Mouse (Mus musculus): ENCODE results near the gene Olfr1049. TPM values are rescaled to one million over a fixed set of nuclear protein-coding genes. Genes with fewer than 3 reads are reported as not detected.
"Not testable (repeated sequence)": the region's sequence is repeated elsewhere in the genome, so short reads cannot be mapped to it uniquely, and the experiment has no call there.

Gene Olfr1049
- total RNA-seq (2014; rRNA removed), result not detected in 2 replicates
- polyA plus RNA-seq (2015; fragmentation: Nextera tagmentation; extraction: Ambion mirVana), result not detected in 2 replicates

DNA sequence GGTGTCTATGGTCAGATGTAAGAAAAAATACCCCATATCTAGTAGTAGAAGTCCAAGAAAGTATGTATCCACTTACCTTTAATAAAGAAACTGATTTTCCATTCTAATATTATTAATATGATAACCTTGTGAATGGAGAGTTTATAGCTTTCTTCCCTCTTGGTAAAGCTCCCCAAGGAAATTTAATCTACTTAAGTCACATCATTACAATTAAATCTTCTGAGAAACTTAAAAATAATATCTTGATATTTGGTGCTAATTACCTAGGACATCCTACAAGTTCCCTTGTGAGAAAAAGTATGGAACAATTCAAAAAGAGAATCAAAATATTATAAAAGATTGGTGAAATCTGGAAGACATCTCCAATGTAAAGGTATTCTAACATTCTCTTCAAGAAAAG is at the start of gene Olfr1049:
Gene Olfr1049 (minus strand): TSS at position 101 of the 400 bp plus-strand sequence.
- ATAC-seq; H3K9me3 ChIP-seq (ENCODE audit: low read length); H3K27ac ChIP-seq (ENCODE audit: low read depth, low read length); H3K4me3 ChIP-seq (ENCODE audit: low read depth, low read length); H3K9ac ChIP-seq; H3K4me2 ChIP-seq (ENCODE audit: low read depth); H3K4me1 ChIP-seq (ENCODE audit: insufficient read depth); H3K36me3 ChIP-seq (ENCODE audit: insufficient read depth); DNase-seq; H3K27me3 ChIP-seq (ENCODE audit: insufficient read depth, low read length): not testable (repeated sequence)

DNA sequence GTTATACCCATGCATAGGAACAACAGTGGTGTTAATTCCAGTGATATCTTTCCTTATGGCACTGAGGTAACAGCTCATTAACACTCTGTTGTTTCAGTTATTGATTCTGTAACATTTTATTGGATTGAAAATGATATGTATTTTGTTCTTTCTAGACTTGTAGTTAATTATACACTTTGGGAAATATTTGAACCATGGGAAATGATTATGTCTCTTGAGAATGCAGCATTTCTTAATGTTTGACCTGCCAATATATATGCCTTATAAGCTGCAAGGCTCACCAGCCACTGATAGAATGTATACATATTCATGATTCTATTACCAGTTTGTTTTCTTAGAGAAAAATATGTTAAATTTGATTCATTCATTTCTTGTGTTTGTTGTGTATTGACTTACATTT is 34.0 kb upstream of the Olfr1049 start, which contains the start of gene Olfr1052:
Gene Olfr1052 (plus strand): TSS at position 301 of the 400 bp plus-strand sequence.
- Histone ChIP-seq H3K4me2 (ENCODE audit: low read depth) (no peak within 1 kb of the TSS), H3K9me3 (ENCODE audit: low read length) (no peaks in the 10 kb centered on the region), H3K4me1 (ENCODE audit: insufficient read depth) (no peaks in the 10 kb centered on the region), H3K27me3 (ENCODE audit: insufficient read depth, low read length) (no peaks in the 10 kb centered on the region), H3K27ac (ENCODE audit: low read depth, low read length) (no peak within 1 kb of the TSS), H3K4me3 (ENCODE audit: low read depth, low read length) (no peak within 1 kb of the TSS), H3K36me3 (ENCODE audit: insufficient read depth) (no peaks in the 10 kb centered on the region), H3K9ac (no peak within 1 kb of the TSS)
- ATAC-seq, result no peak
- no peak for DNase-seq
- TF ChIP-seq CTCF (IDR thresholded peaks at IDR 0.05; ENCODE audit: low read depth), result no peak

DNA sequence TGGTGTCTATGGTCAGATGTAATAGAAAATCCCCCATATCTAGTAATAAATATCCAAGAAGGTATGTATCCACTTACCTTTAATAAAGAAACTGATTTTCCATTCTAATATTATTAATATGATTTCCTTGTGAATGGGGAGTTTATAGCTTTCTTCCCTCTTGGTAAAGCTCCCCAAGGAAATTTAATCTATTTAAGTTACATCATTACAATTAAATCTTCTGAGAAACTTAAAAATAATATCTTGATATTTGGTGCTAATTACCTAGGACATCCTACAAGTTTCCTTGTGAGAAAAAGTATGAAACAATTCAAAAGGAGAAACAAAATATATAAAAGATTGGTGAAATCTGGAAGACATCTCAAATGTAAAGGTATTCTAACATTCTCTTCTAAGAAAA is 20.9 kb upstream of the Olfr1049 start, which contains the start of gene Olfr1051:
Gene Olfr1051 (minus strand): TSS at position 101 of the 400 bp plus-strand sequence.
- not testable (repeated sequence) for H3K27me3 ChIP-seq (ENCODE audit: insufficient read depth, low read length); H3K27ac ChIP-seq (ENCODE audit: low read depth, low read length); H3K9me3 ChIP-seq (ENCODE audit: low read length); H3K36me3 ChIP-seq (ENCODE audit: insufficient read depth); H3K4me2 ChIP-seq (ENCODE audit: low read depth); ATAC-seq; H3K9ac ChIP-seq; H3K4me3 ChIP-seq (ENCODE audit: low read depth, low read length); H3K4me1 ChIP-seq (ENCODE audit: insufficient read depth); DNase-seq

DNA sequence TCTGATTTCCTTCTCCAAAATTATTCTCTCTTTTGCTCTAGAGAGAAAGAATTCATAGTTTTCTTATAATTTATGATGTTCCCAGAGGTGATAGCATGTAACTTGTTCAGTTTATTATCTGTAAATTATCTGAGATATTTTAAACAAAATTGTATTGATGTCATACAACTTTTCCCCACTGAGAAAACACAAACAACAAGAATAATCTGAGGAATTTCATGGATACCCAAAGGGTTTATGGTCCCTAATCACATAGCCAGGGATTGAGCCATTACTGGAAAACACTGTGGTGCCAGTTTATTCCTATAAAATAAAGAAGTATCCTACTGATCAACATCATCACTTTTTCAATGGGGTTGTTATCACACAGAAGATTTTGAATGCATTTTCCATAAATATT is 17.9 kb downstream of the Olfr1049 start, which contains the start of gene Olfr1048:
Gene Olfr1048 (minus strand): TSS at position 101 of the 400 bp plus-strand sequence.
- no peak within 1 kb of the TSS for H3K4me3 ChIP-seq (ENCODE audit: low read depth, low read length)
- H3K4me1 ChIP-seq (ENCODE audit: insufficient read depth), result no peaks in the 10 kb centered on the region
- DNase-seq (no peak), ATAC-seq (no peak)
- no peak for TF ChIP-seq CTCF (IDR thresholded peaks at IDR 0.05; ENCODE audit: low read depth)
- no peaks in the 10 kb centered on the region for H3K36me3 ChIP-seq (ENCODE audit: insufficient read depth)
- no peak within 1 kb of the TSS for H3K4me2 ChIP-seq (ENCODE audit: low read depth)
- no peak within 1 kb of the TSS for H3K27ac ChIP-seq (ENCODE audit: low read depth, low read length)
- no peaks in the 10 kb centered on the region for H3K27me3 ChIP-seq (ENCODE audit: insufficient read depth, low read length)
- no peak within 1 kb of the TSS for H3K9ac ChIP-seq
- no peaks in the 10 kb centered on the region for H3K9me3 ChIP-seq (ENCODE audit: low read length)

DNA sequence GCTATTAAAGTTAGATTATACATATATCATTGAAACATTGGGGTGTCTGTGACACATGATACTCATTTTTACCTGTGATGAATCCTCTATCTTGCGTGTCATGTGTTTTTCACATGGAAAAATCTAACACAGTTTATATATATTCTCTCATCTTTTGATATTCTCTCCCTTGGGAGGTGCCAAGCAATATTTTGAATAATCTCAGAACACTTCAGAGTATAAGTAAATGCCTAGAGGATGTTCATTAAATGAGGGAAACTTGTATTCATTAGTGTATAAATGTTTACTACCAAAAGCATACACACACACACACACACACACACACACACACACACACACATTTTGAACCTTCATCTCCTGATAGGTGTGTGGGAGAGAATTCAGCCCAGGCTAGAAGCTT is 26.8 kb downstream of the Olfr1049 start, which contains the start of gene Olfr1047:
Gene Olfr1047 (minus strand): TSS at position 101 of the 400 bp plus-strand sequence.
- Histone ChIP-seq H3K4me3 (ENCODE audit: low read depth, low read length) (no peak within 1 kb of the TSS), H3K36me3 (ENCODE audit: insufficient read depth) (no peaks in the 10 kb centered on the region), H3K4me1 (ENCODE audit: insufficient read depth) (no peaks in the 10 kb centered on the region), H3K4me2 (ENCODE audit: low read depth) (no peak within 1 kb of the TSS), H3K9me3 (ENCODE audit: low read length) (no peaks in the 10 kb centered on the region), H3K27ac (ENCODE audit: low read depth, low read length) (no peak within 1 kb of the TSS), H3K27me3 (ENCODE audit: insufficient read depth, low read length) (no peaks in the 10 kb centered on the region), H3K9ac (no peak within 1 kb of the TSS)
- no peak for TF ChIP-seq CTCF (IDR thresholded peaks at IDR 0.05; ENCODE audit: low read depth)
- WGBS, result 93% methylated on average over 1 of the region's 1 CpGs
- DNase-seq (no peak), ATAC-seq (no peak)

DNA sequence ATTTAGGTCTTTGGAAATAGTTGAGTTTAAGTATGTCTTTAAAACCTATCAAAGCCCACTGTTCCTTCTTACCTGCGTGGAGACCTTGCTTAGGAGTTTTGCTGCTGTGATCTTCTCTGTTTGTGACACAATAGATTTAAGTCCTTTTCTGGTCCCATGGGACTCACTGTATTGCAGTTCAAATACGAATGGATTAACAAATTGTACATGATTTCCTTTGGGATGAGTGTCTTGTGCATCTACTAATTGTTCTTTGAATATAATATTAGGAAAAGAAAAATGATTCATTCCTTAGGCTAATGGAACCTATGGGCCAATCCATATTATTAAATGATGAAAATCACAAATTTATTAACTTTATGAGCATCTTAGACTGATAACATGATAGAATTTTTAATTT is 38.9 kb downstream of the Olfr1049 start, which contains the start of gene Olfr1046:
Gene Olfr1046 (minus strand): TSS at position 101 of the 400 bp plus-strand sequence.
- 73% methylated on average over 2 of the region's 2 CpGs for WGBS
- H3K4me1 ChIP-seq (ENCODE audit: insufficient read depth), result no peaks in the 10 kb centered on the region
- ATAC-seq, result no peak

More for the DNA sequence above, 38.9 kb downstream of the Olfr1049 start, which contains the start of gene Olfr1046:
- H3K4me2 ChIP-seq (ENCODE audit: low read depth), result no peak within 1 kb of the TSS
- H3K27me3 ChIP-seq (ENCODE audit: insufficient read depth, low read length), result no peaks in the 10 kb centered on the region
- no peak for TF ChIP-seq CTCF (IDR thresholded peaks at IDR 0.05; ENCODE audit: low read depth)
- H3K36me3 ChIP-seq (ENCODE audit: insufficient read depth), result no peaks in the 10 kb centered on the region
- DNase-seq, result no peak
- H3K9ac ChIP-seq, result no peak within 1 kb of the TSS
- H3K4me3 ChIP-seq (ENCODE audit: low read depth, low read length), result no peak within 1 kb of the TSS
- H3K27ac ChIP-seq (ENCODE audit: low read depth, low read length), result no peak within 1 kb of the TSS
- H3K9me3 ChIP-seq (ENCODE audit: low read length), result no peaks in the 10 kb centered on the region

Other genes with a start within 250 kb of the Olfr1049 start
- gene Olfr1033, start 237.7 kb downstream of the Olfr1049 start, total RNA-seq (2014; rRNA removed), result 0.05 and 0.08 TPM in 2 replicates
- gene Olfr1033, start 237.7 kb downstream of the Olfr1049 start, polyA plus RNA-seq (2015; fragmentation: Nextera tagmentation; extraction: Ambion mirVana), result 1.1 and 1.2 TPM in 2 replicates
- gene Olfr1034, start 212.5 kb downstream of the Olfr1049 start, total RNA-seq (2014; rRNA removed), result not detected in 2 replicates
- gene Olfr1034, start 212.5 kb downstream of the Olfr1049 start, polyA plus RNA-seq (2015; fragmentation: Nextera tagmentation; extraction: Ambion mirVana), result not detected in 2 replicates
- gene Olfr1036, start 184.3 kb downstream of the Olfr1049 start, total RNA-seq (2014; rRNA removed), result not detected in 2 replicates
- gene Olfr1036, start 184.3 kb downstream of the Olfr1049 start, polyA plus RNA-seq (2015; fragmentation: Nextera tagmentation; extraction: Ambion mirVana), result not detected in 2 replicates
- gene Olfr1037, start 170.9 kb downstream of the Olfr1049 start, total RNA-seq (2014; rRNA removed), result not detected in 2 replicates
- gene Olfr1037, start 170.9 kb downstream of the Olfr1049 start, polyA plus RNA-seq (2015; fragmentation: Nextera tagmentation; extraction: Ambion mirVana), result not detected in 2 replicates
- not detected in 2 replicates for gene Olfr1039, start 122.4 kb downstream of the Olfr1049 start, total RNA-seq (2014; rRNA removed)
- gene Olfr1039, start 122.4 kb downstream of the Olfr1049 start, polyA plus RNA-seq (2015; fragmentation: Nextera tagmentation; extraction: Ambion mirVana), result not detected in 2 replicates
- gene Olfr1040, start 111.6 kb downstream of the Olfr1049 start, total RNA-seq (2014; rRNA removed), result not detected in 2 replicates
- not detected in 2 replicates for gene Olfr1040, start 111.6 kb downstream of the Olfr1049 start, polyA plus RNA-seq (2015; fragmentation: Nextera tagmentation; extraction: Ambion mirVana)
- gene Olfr1042, start 96.5 kb downstream of the Olfr1049 start, total RNA-seq (2014; rRNA removed), result not detected in 2 replicates
- not detected in 2 replicates for gene Olfr1042, start 96.5 kb downstream of the Olfr1049 start, polyA plus RNA-seq (2015; fragmentation: Nextera tagmentation; extraction: Ambion mirVana)
- gene Olfr1043, start 90.8 kb downstream of the Olfr1049 start, total RNA-seq (2014; rRNA removed), result not detected in 2 replicates
- not detected in 2 replicates for gene Olfr1043, start 90.8 kb downstream of the Olfr1049 start, polyA plus RNA-seq (2015; fragmentation: Nextera tagmentation; extraction: Ambion mirVana)
- gene Olfr1044, start 80.5 kb downstream of the Olfr1049 start, total RNA-seq (2014; rRNA removed), result not detected in 2 replicates
- gene Olfr1044, start 80.5 kb downstream of the Olfr1049 start, polyA plus RNA-seq (2015; fragmentation: Nextera tagmentation; extraction: Ambion mirVana), result not detected in 2 replicates
- not detected in 2 replicates for gene Olfr52, start 72.6 kb downstream of the Olfr1049 start, total RNA-seq (2014; rRNA removed)
- gene Olfr52, start 72.6 kb downstream of the Olfr1049 start, polyA plus RNA-seq (2015; fragmentation: Nextera tagmentation; extraction: Ambion mirVana), result not detected in 2 replicates
- gene Olfr1045, start 55.3 kb downstream of the Olfr1049 start, total RNA-seq (2014; rRNA removed), result not detected in 2 replicates
- not detected in 2 replicates for gene Olfr1045, start 55.3 kb downstream of the Olfr1049 start, polyA plus RNA-seq (2015; fragmentation: Nextera tagmentation; extraction: Ambion mirVana)
- not detected in 2 replicates for gene Olfr1046, start 39.0 kb downstream of the Olfr1049 start, total RNA-seq (2014; rRNA removed)
- not detected in 2 replicates for gene Olfr1046, start 39.0 kb downstream of the Olfr1049 start, polyA plus RNA-seq (2015; fragmentation: Nextera tagmentation; extraction: Ambion mirVana)
- not detected in 2 replicates for gene Olfr1047, start 26.9 kb downstream of the Olfr1049 start, total RNA-seq (2014; rRNA removed)
- not detected in 2 replicates for gene Olfr1047, start 26.9 kb downstream of the Olfr1049 start, polyA plus RNA-seq (2015; fragmentation: Nextera tagmentation; extraction: Ambion mirVana)
- gene Olfr1048, start 18.0 kb downstream of the Olfr1049 start, total RNA-seq (2014; rRNA removed), result not detected in 2 replicates
- not detected in 2 replicates for gene Olfr1048, start 18.0 kb downstream of the Olfr1049 start, polyA plus RNA-seq (2015; fragmentation: Nextera tagmentation; extraction: Ambion mirVana)
- gene Olfr1051, start 20.8 kb upstream of the Olfr1049 start, total RNA-seq (2014; rRNA removed), result not detected in 2 replicates
- gene Olfr1051, start 20.8 kb upstream of the Olfr1049 start, polyA plus RNA-seq (2015; fragmentation: Nextera tagmentation; extraction: Ambion mirVana), result not detected in 2 replicates
- gene Olfr1052, start 34.1 kb upstream of the Olfr1049 start, total RNA-seq (2014; rRNA removed), result not detected in 2 replicates
- gene Olfr1052, start 34.1 kb upstream of the Olfr1049 start, polyA plus RNA-seq (2015; fragmentation: Nextera tagmentation; extraction: Ambion mirVana), result not detected in 2 replicates
- not detected in 2 replicates for gene Olfr1053, start 57.0 kb upstream of the Olfr1049 start, total RNA-seq (2014; rRNA removed)
- not detected in 2 replicates for gene Olfr1053, start 57.0 kb upstream of the Olfr1049 start, polyA plus RNA-seq (2015; fragmentation: Nextera tagmentation; extraction: Ambion mirVana)
- not detected in 2 replicates for gene Olfr1054, start 77.1 kb upstream of the Olfr1049 start, total RNA-seq (2014; rRNA removed)
- not detected in 2 replicates for gene Olfr1054, start 77.1 kb upstream of the Olfr1049 start, polyA plus RNA-seq (2015; fragmentation: Nextera tagmentation; extraction: Ambion mirVana)
- gene Olfr1055, start 92.0 kb upstream of the Olfr1049 start, total RNA-seq (2014; rRNA removed), result not detected in 2 replicates
- not detected in 2 replicates for gene Olfr1055, start 92.0 kb upstream of the Olfr1049 start, polyA plus RNA-seq (2015; fragmentation: Nextera tagmentation; extraction: Ambion mirVana)
- not detected in 2 replicates for gene Olfr1056, start 104.1 kb upstream of the Olfr1049 start, total RNA-seq (2014; rRNA removed)
- not detected in 2 replicates for gene Olfr1056, start 104.1 kb upstream of the Olfr1049 start, polyA plus RNA-seq (2015; fragmentation: Nextera tagmentation; extraction: Ambion mirVana)
- gene Olfr1057, start 120.1 kb upstream of the Olfr1049 start, total RNA-seq (2014; rRNA removed), result not detected in 2 replicates
- gene Olfr1057, start 120.1 kb upstream of the Olfr1049 start, polyA plus RNA-seq (2015; fragmentation: Nextera tagmentation; extraction: Ambion mirVana), result not detected in 2 replicates
- not detected in 2 replicates for gene Olfr1058, start 130.2 kb upstream of the Olfr1049 start, total RNA-seq (2014; rRNA removed)
- not detected in 2 replicates for gene Olfr1058, start 130.2 kb upstream of the Olfr1049 start, polyA plus RNA-seq (2015; fragmentation: Nextera tagmentation; extraction: Ambion mirVana)
- gene Olfr1061, start 155.7 kb upstream of the Olfr1049 start, total RNA-seq (2014; rRNA removed), result not detected in 2 replicates
- gene Olfr1061, start 155.7 kb upstream of the Olfr1049 start, polyA plus RNA-seq (2015; fragmentation: Nextera tagmentation; extraction: Ambion mirVana), result not detected in 2 replicates
- not detected in 2 replicates for gene Olfr1062, start 168.4 kb upstream of the Olfr1049 start, total RNA-seq (2014; rRNA removed)
- gene Olfr1062, start 168.4 kb upstream of the Olfr1049 start, polyA plus RNA-seq (2015; fragmentation: Nextera tagmentation; extraction: Ambion mirVana), result not detected in 2 replicates
- not detected in 2 replicates for gene Olfr1065, start 192.3 kb upstream of the Olfr1049 start, total RNA-seq (2014; rRNA removed)
- gene Olfr1065, start 192.3 kb upstream of the Olfr1049 start, polyA plus RNA-seq (2015; fragmentation: Nextera tagmentation; extraction: Ambion mirVana), result not detected in 2 replicates
- not detected in 2 replicates for gene Olfr1066, start 197.9 kb upstream of the Olfr1049 start, total RNA-seq (2014; rRNA removed)
- gene Olfr1066, start 197.9 kb upstream of the Olfr1049 start, polyA plus RNA-seq (2015; fragmentation: Nextera tagmentation; extraction: Ambion mirVana), result not detected in 2 replicates
- gene Olfr228, start 229.1 kb upstream of the Olfr1049 start, total RNA-seq (2014; rRNA removed), result not detected in 2 replicates
- gene Olfr228, start 229.1 kb upstream of the Olfr1049 start, polyA plus RNA-seq (2015; fragmentation: Nextera tagmentation; extraction: Ambion mirVana), result not detected in 2 replicates

Data from forebrain, postnatal 0 days (tissue).